Mouse (Mus musculus) liver, postnatal 0 days (tissue): Measurements from ENCODE around the gene Inhbe. TPM values are rescaled to one million over a fixed set of nuclear protein-coding genes. Genes with fewer than 3 reads are reported as not detected.

ENCODE experiments used
- ATAC-seq: fragments of 200-750 bp; cut with Nextera tagmentation; 2 replicates; pipeline ENCODE4 v1.8.0; 2017; ENCODE audit warnings: mild to moderate bottlenecking, moderate library complexity
- DNase-seq: peaks from one replicate; pipeline ENCODE4 v3.0.0-alpha.2; 2016
- H3K27ac ChIP-seq: fragments of 300-500 bp; sonication (generic); 2 replicates; pipeline ENCODE4 v1.5.1; 2014; ENCODE audit warnings: antibody characterized with exemption, moderate library complexity, mild to moderate bottlenecking, low read depth
- H3K27me3 ChIP-seq: fragments of 300-500 bp; sonication (generic); 2 replicates; pipeline ENCODE4 v1.6.1; 2014; ENCODE audit warnings: low read length, control low read depth, mixed read lengths; ENCODE audit not compliant: insufficient read depth
- H3K36me3 ChIP-seq: fragments of 300-500 bp; sonication (generic); replicated peaks from 2 replicates; pipeline ENCODE4 v1.6.1; 2014; ENCODE audit warnings: mild to moderate bottlenecking, control low read depth, low read length, moderate library complexity, mixed read lengths; ENCODE audit not compliant: insufficient read depth
- H3K4me1 ChIP-seq: fragments of 300-500 bp; sonication (generic); 2 replicates; pipeline ENCODE4 v1.6.1; 2014; ENCODE audit warnings: antibody characterized with exemption, mild to moderate bottlenecking, control low read depth; ENCODE audit not compliant: insufficient read depth
- H3K4me2 ChIP-seq: fragments of 300-500 bp; sonication (generic); 2 replicates; pipeline ENCODE4 v1.6.1; 2014; ENCODE audit warnings: low read depth, mild to moderate bottlenecking, low read length, moderate library complexity, mixed read lengths
- H3K4me3 ChIP-seq: fragments of 300-500 bp; sonication (generic); 2 replicates; pipeline ENCODE4 v1.5.1; 2014; ENCODE audit warnings: low read depth, low read length
- H3K9ac ChIP-seq: fragments of 300-500 bp; sonication (generic); replicated peaks from 2 replicates; pipeline ENCODE4 v1.6.1; 2014; ENCODE audit warnings: mild to moderate bottlenecking, moderate library complexity
- H3K9me3 ChIP-seq: fragments of 300-500 bp; sonication (generic); 2 replicates; pipeline ENCODE4 v1.6.1; 2016; ENCODE audit warnings: mild to moderate bottlenecking, control low read depth, low read length, mixed read lengths
- CTCF ChIP-seq: sonication (generic); IDR thresholded peaks from 2 replicates; pipeline ENCODE4 v1.5.1; 2016; ENCODE audit warnings: antibody characterized with exemption, low read depth
- EP300 ChIP-seq: IDR thresholded peaks from 2 replicates; pipeline ENCODE4 v1.6.1; 2016; ENCODE audit warnings: antibody characterized with exemption, low read depth, mild to moderate bottlenecking
- WGBS: fragments of 180-500 bp; shearing (Covaris S2); extraction: QIAGEN DNeasy Blood & Tissue Kit; methylation state at CpG from one replicate; pipeline ENCODE4 v1.1.7; 2014; ENCODE audit not compliant: insufficient replicate concordance; 5-methylcytosine and 5-hydroxymethylcytosine counted together
- polyA plus RNA-seq: library from polyadenylated mRNA; unstranded; fragments of >200 nt; fragmentation: Nextera tagmentation; extraction: Ambion mirVana; gene quantifications from 2 replicates; pipeline ENCODE4 v1.2.1, GENCODE M21; 2015

Gene Inhbe
- 18.4 and 29.0 TPM in 2 replicates for polyA plus RNA-seq

DNA sequence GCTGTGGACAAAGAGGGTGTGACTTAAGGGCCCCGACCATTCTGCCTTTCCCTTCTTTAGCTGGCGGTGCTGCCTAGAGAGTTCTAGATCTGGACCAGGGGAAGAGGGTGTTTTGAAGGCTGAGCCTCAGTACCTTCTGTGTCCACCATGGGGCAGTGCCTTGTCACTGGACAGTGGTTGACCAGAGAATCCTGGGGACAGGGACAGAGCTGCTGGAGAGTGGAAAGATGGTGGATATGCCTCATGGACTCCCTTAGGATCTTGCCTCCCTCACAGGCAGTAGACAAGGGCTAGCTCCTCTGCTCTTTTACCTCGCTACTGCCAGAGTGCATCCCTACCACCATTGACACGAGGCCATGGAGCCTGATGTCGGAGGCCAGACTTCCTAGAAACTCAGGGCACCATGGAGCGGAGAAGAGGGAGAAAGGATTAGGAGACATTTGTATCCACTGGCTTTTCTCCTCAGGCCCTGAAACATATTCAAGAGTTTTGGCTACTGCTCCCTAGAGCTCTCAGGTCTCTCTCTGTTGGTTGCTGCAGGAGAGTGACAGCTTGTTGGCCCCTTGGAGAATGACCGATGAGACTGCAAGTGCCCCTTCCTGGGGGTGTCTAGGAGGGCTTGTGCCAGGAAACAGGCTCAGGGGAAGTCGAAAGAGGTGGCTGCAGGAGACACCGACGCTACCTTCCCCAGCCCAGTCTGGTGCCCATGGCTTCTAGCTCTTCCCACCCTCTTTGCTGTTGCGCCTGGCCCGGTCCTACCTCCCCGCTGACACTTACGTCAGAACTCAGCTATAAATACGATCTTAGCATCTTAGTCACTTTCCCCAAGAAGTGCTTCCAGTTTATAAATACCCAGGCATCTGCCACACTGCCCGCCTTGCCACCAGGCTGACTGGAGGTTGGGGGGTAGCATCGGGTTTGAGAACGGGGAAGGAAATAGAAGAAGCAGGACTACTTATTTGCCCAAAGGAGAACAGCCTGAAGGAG lies at the start of gene Inhbe:
Gene Inhbe (minus strand): TSS at position 503 of the 987 bp plus-strand sequence.
- no peaks in the 10 kb centered on the region for H3K9me3 ChIP-seq
- no peaks in the 10 kb centered on the region for H3K27me3 ChIP-seq
- H3K27ac ChIP-seq, result peak within 1 kb of the TSS; percentile 93
- WGBS, result 51% methylated on average over 18 of the region's 18 CpGs
- H3K36me3 ChIP-seq, result no peaks in the 10 kb centered on the region
- no peak for TF ChIP-seq EP300
- TF ChIP-seq CTCF, result peak; percentile 69
- peak within 1 kb of the TSS; percentile 34; the same call in 1 of the 2 replicates for H3K9ac ChIP-seq
- peak; percentile 45 for DNase-seq
- no peak within 1 kb of the TSS for H3K4me2 ChIP-seq
- no peak within 1 kb of the TSS for H3K4me3 ChIP-seq
- H3K4me1 ChIP-seq, result peaks cover 20% of the 10 kb centered on the region
- ATAC-seq, result no peak

- TF ChIP-seq EP300, result no peak
- peak; percentile 28; the same call in 1 of the 2 replicates for TF ChIP-seq CTCF
- no peak overlapping the region for H3K4me2 ChIP-seq
- peaks cover 6% of the 10 kb centered on the region; the same call in 1 of the 2 replicates for H3K36me3 ChIP-seq
- no peak overlapping the region for H3K9ac ChIP-seq
- no peak overlapping the region for H3K27ac ChIP-seq
- no peak for DNase-seq
- H3K9me3 ChIP-seq, result no peaks in the 10 kb centered on the region
- H3K27me3 ChIP-seq, result no peaks in the 10 kb centered on the region
- H3K4me3 ChIP-seq, result no peak overlapping the region
- no peaks in the 10 kb centered on the region for H3K4me1 ChIP-seq
- no peak for ATAC-seq
- 76% methylated on average over 6 of the region's 6 CpGs for WGBS
Measured at GRCm38 (mm10) chr10:127391774-127392173, 37.6 kb upstream of the Inhbe start.

GRCm38 (mm10) chr10:127381743-127382134 lies 27.5 kb upstream of the Inhbe start:
- Histone ChIP-seq H3K27ac (peak overlapping the region; percentile 99), H3K9me3 (no peaks in the 10 kb centered on the region), H3K36me3 (no peaks in the 10 kb centered on the region), H3K27me3 (no peaks in the 10 kb centered on the region), H3K4me1 (peaks cover 22% of the 10 kb centered on the region), H3K4me3 (peak overlapping the region; percentile 55), H3K9ac (peak overlapping the region; percentile 97; the same call in 1 of the 2 replicates), H3K4me2 (peak overlapping the region; percentile 76)
- DNase-seq (no peak), ATAC-seq (no peak)
- 53% methylated on average over 2 of the region's 2 CpGs for WGBS
- TF ChIP-seq CTCF (no peak), EP300 (no peak)

DNA sequence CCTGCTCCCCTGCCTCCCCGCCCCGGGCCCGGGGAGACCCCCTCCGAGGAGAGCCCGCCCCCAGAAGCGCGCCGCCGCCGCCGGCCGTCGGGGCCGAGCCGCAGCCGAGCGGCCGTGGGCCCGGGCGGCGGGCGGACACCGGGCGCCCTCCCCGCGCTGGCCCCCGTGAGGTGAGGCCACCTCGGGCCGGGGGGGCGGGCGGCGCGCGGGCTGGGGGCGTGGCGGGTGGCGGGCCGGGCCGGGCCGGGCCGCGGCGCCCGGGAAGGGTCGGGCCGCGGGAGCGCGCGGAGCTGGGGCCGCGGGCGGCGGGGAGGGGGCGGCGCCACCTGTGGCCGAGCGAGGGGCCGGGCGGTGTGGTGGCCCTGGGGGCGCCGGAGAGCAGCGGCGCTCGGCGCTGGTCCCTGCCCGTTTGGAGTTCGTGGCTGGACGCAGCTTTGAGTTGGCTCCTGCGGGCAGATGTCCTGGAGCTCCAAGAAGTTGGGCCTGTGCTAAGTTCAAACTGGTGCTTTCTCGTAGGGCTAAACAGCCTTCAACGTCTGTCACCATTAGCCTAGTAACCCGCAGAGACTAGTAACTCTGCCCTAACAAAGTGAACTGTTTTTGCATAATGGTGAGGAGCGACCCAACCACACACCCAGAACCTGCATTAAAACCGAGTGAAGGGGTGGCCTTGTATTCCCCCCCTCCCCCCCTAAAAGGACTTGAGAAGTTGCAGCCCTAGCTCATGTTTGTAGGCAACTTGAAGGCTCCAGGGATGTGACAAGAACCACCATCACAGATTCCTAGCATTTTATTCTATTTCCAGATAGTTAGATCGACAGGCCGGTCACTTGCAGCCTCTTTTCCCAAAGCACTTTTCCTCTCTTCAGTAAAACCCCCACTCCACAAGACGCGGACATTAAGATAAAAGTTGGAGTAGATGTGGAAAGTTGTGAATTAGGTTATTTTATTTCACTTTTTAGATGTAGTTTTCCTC lies 26.8 kb upstream of the Inhbe start:
- DNase-seq, result peak; percentile 76
- WGBS, result 3% methylated on average over 32 of the region's 79 CpGs
- H3K4me2 ChIP-seq, result peak overlapping the region; percentile 76
- peak; percentile 73 for ATAC-seq
- H3K36me3 ChIP-seq, result no peaks in the 10 kb centered on the region
- H3K9ac ChIP-seq, result peak overlapping the region; percentile 97
- TF ChIP-seq CTCF (peak; percentile 15; the same call in 1 of the 2 replicates), EP300 (no peak)
- H3K4me3 ChIP-seq, result peak overlapping the region; percentile 55
- peak overlapping the region; percentile 99 for H3K27ac ChIP-seq
- no peaks in the 10 kb centered on the region for H3K27me3 ChIP-seq
- H3K9me3 ChIP-seq, result no peaks in the 10 kb centered on the region
- peaks cover 22% of the 10 kb centered on the region for H3K4me1 ChIP-seq

DNA sequence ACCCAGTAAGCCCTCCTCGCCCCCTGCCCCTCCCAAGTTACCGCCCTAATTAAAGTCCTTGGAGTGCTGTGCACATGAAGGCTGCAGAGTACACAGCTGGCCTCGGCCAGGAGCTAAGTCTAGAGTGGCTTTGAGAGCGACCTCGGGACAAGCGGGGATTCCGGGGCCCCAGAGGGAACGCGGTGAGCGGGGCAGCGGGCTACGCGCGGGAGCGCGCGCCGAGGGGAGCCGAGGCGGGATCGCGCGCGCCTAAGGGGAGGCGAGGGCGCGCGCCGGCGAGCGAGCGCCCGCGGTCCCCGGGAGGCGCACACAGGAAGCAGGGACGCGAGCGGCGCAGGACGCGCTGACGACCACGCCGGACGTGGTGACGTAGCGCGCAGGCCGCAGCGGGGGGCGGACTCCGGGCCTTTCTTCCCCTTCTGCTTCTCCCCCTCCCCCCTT lies 26.1 kb upstream of the Inhbe start, which contains the start of gene R3hdm2:
Gene R3hdm2 (plus strand): TSS at position 77 of the 441 bp plus-strand sequence.
- TF ChIP-seq CTCF (no peak), EP300 (no peak)
- peak within 1 kb of the TSS; percentile 55 for H3K4me3 ChIP-seq
- 0% methylated on average over 26 of the region's 53 CpGs for WGBS
- H3K27ac ChIP-seq, result peak within 1 kb of the TSS; percentile 99
- no peaks in the 10 kb centered on the region for H3K36me3 ChIP-seq
- H3K9me3 ChIP-seq, result no peaks in the 10 kb centered on the region
- no peaks in the 10 kb centered on the region for H3K27me3 ChIP-seq
- ATAC-seq (peak; percentile 97), DNase-seq (peak; percentile 94)
- peak within 1 kb of the TSS; percentile 76 for H3K4me2 ChIP-seq
- H3K4me1 ChIP-seq, result peaks cover 17% of the 10 kb centered on the region
- peak within 1 kb of the TSS; percentile 97 for H3K9ac ChIP-seq
